Mouse (Mus musculus) neural tube, embryonic 13.5 days (tissue): Measurements from ENCODE around the gene Slc24a2. TPM values are rescaled to one million over a fixed set of nuclear protein-coding genes. Genes with fewer than 3 reads are reported as not detected.

Experiments
- ATAC-seq: fragments of 200-750 bp; cut with Nextera tagmentation; 2 replicates; pipeline ENCODE4 v1.8.0; 2017; ENCODE audit warnings: low read depth, mild to moderate bottlenecking, moderate TSS enrichment, moderate library complexity
- H3K27ac ChIP-seq: fragments of 300-500 bp; sonication (generic); replicated peaks from 2 replicates; pipeline ENCODE4 v1.5.1; 2015; ENCODE audit warnings: moderate library complexity, mild to moderate bottlenecking, inconsistent platforms
- H3K27me3 ChIP-seq: fragments of 300-500 bp; sonication (generic); 2 replicates; pipeline ENCODE4 v1.6.1; 2015; ENCODE audit warnings: mild to moderate bottlenecking, inconsistent platforms
- H3K36me3 ChIP-seq: fragments of 300-500 bp; sonication (generic); 2 replicates; pipeline ENCODE4 v1.6.1; 2015; ENCODE audit warnings: mild to moderate bottlenecking, inconsistent platforms
- H3K4me1 ChIP-seq: fragments of 300-500 bp; sonication (generic); replicated peaks from 2 replicates; pipeline ENCODE4 v1.6.1; 2015; ENCODE audit warnings: inconsistent platforms
- H3K4me2 ChIP-seq: fragments of 300-500 bp; sonication (generic); 2 replicates; pipeline ENCODE4 v1.6.1; 2015; ENCODE audit warnings: inconsistent platforms, mild to moderate bottlenecking, moderate library complexity
- H3K4me3 ChIP-seq: fragments of 300-500 bp; sonication (generic); 2 replicates; pipeline ENCODE4 v1.5.1; 2015; ENCODE audit warnings: mild to moderate bottlenecking, inconsistent platforms
- H3K9ac ChIP-seq: fragments of 300-500 bp; sonication (generic); 2 replicates; pipeline ENCODE4 v1.6.1; 2015; ENCODE audit warnings: moderate library complexity, mild to moderate bottlenecking, inconsistent platforms
- H3K9me3 ChIP-seq: fragments of 300-500 bp; sonication (generic); 2 replicates; pipeline ENCODE4 v1.6.1; 2016; ENCODE audit warnings: inconsistent platforms
- WGBS: fragments of 180-500 bp; shearing (Covaris S2); methylation state at CpG from one replicate; pipeline ENCODE4 v1.1.7; 2015; 5-methylcytosine and 5-hydroxymethylcytosine counted together
- polyA plus RNA-seq: library from polyadenylated mRNA; unstranded; fragments of >200 nt; fragmentation: Nextera tagmentation; extraction: Ambion mirVana; gene quantifications from 2 replicates; pipeline ENCODE4 v1.2.1, GENCODE M21; 2015

Gene Slc24a2
- polyA plus RNA-seq, 1 experiment from 2014 or later, result 1.4 TPM

GRCm38 (mm10) chr4:87065227-87065626, 165.1 kb downstream of the Slc24a2 start:
- no peak for ATAC-seq
- Histone ChIP-seq H3K9me3 (no peaks in the 10 kb centered on the region), H3K4me2 (no peak overlapping the region), H3K27ac (no peak overlapping the region), H3K27me3 (no peaks in the 10 kb centered on the region), H3K9ac (no peak overlapping the region), H3K36me3 (no peaks in the 10 kb centered on the region), H3K4me1 (peaks cover 18% of the 10 kb centered on the region), H3K4me3 (no peak overlapping the region)
- 82% methylated on average over 5 of the region's 5 CpGs for WGBS

- WGBS, result 85% methylated on average over 2 of the region's 2 CpGs
Observed at GRCm38 (mm10) chr4:87064561-87064960, 165.7 kb downstream of the Slc24a2 start.

GRCm38 (mm10) chr4:87062771-87063253, 167.5 kb downstream of the Slc24a2 start:
- 71% methylated on average over 6 of the region's 6 CpGs for WGBS
- H3K4me2 ChIP-seq, result no peak overlapping the region
- peaks cover 21% of the 10 kb centered on the region for H3K4me1 ChIP-seq
- no peak for ATAC-seq
- H3K4me3 ChIP-seq, result no peak overlapping the region
- no peak overlapping the region for H3K27ac ChIP-seq
- no peaks in the 10 kb centered on the region for H3K36me3 ChIP-seq
- H3K9ac ChIP-seq, result no peak overlapping the region
- H3K27me3 ChIP-seq, result no peaks in the 10 kb centered on the region
- H3K9me3 ChIP-seq, result no peaks in the 10 kb centered on the region

More at GRCm38 (mm10) chr4:87064561-87064960, 165.7 kb downstream of the Slc24a2 start:
- no peak overlapping the region for H3K4me3 ChIP-seq
- no peaks in the 10 kb centered on the region for H3K9me3 ChIP-seq
- H3K9ac ChIP-seq, result no peak overlapping the region
- H3K27ac ChIP-seq, result no peak overlapping the region
- H3K4me1 ChIP-seq, result peaks cover 18% of the 10 kb centered on the region
- ATAC-seq, result no peak
- no peaks in the 10 kb centered on the region for H3K36me3 ChIP-seq
- H3K4me2 ChIP-seq, result no peak overlapping the region
- H3K27me3 ChIP-seq, result no peaks in the 10 kb centered on the region

- Histone ChIP-seq H3K27ac (no peak overlapping the region), H3K4me3 (no peak overlapping the region), H3K9me3 (no peaks in the 10 kb centered on the region), H3K36me3 (no peaks in the 10 kb centered on the region), H3K4me2 (no peak overlapping the region), H3K9ac (no peak overlapping the region), H3K4me1 (peaks cover 29% of the 10 kb centered on the region), H3K27me3 (no peaks in the 10 kb centered on the region)
- 0 out of 2 replicates have a peak, but pooled peaks have one; percentile 29 for ATAC-seq
- 64% methylated on average over 2 of the region's 2 CpGs for WGBS
Observed at GRCm38 (mm10) chr4:87061696-87062095, 168.6 kb downstream of the Slc24a2 start.

- H3K27ac ChIP-seq, result peak overlapping the region; percentile 55
- H3K9ac ChIP-seq, result no peak overlapping the region
- 20% methylated on average over 3 of the region's 3 CpGs for WGBS
- no peak overlapping the region for H3K4me2 ChIP-seq
- H3K27me3 ChIP-seq, result no peaks in the 10 kb centered on the region
- no peaks in the 10 kb centered on the region for H3K36me3 ChIP-seq
- ATAC-seq, result peak; percentile 74
- peaks cover 24% of the 10 kb centered on the region for H3K4me1 ChIP-seq
- H3K9me3 ChIP-seq, result no peaks in the 10 kb centered on the region
- H3K4me3 ChIP-seq, result no peak overlapping the region
Observed at GRCm38 (mm10) chr4:87057572-87057971, 172.7 kb downstream of the Slc24a2 start.

- ATAC-seq, result no peak
- Histone ChIP-seq H3K4me2 (no peak overlapping the region), H3K36me3 (no peaks in the 10 kb centered on the region), H3K27ac (no peak overlapping the region), H3K9me3 (no peaks in the 10 kb centered on the region), H3K27me3 (no peaks in the 10 kb centered on the region), H3K9ac (no peak overlapping the region), H3K4me3 (no peak overlapping the region), H3K4me1 (peaks cover 12% of the 10 kb centered on the region)
- 86% methylated on average over 7 of the region's 7 CpGs for WGBS
Observed at GRCm38 (mm10) chr4:87055768-87056167, 174.5 kb downstream of the Slc24a2 start.

GRCm38 (mm10) chr4:87052881-87053280, 177.4 kb downstream of the Slc24a2 start:
- peaks cover 9% of the 10 kb centered on the region for H3K4me1 ChIP-seq
- H3K4me2 ChIP-seq, result no peak overlapping the region
- no peaks in the 10 kb centered on the region for H3K27me3 ChIP-seq
- ATAC-seq, result no peak
- no peak overlapping the region for H3K4me3 ChIP-seq
- H3K27ac ChIP-seq, result no peak overlapping the region
- 94% methylated on average over 5 of the region's 5 CpGs for WGBS
- H3K9me3 ChIP-seq, result no peaks in the 10 kb centered on the region
- no peak overlapping the region for H3K9ac ChIP-seq
- H3K36me3 ChIP-seq, result no peaks in the 10 kb centered on the region

GRCm38 (mm10) chr4:87049061-87049460, 181.2 kb downstream of the Slc24a2 start:
- Histone ChIP-seq H3K27me3 (no peaks in the 10 kb centered on the region), H3K9ac (no peak overlapping the region), H3K4me3 (no peak overlapping the region), H3K27ac (no peak overlapping the region), H3K9me3 (no peaks in the 10 kb centered on the region), H3K4me1 (no peaks in the 10 kb centered on the region), H3K4me2 (no peak overlapping the region), H3K36me3 (no peaks in the 10 kb centered on the region)
- 78% methylated on average over 3 of the region's 3 CpGs for WGBS
- ATAC-seq, result no peak

GRCm38 (mm10) chr4:87047131-87047530, 183.1 kb downstream of the Slc24a2 start:
- no peak overlapping the region for H3K4me3 ChIP-seq
- H3K9me3 ChIP-seq, result no peaks in the 10 kb centered on the region
- 85% methylated on average over 2 of the region's 2 CpGs for WGBS
- H3K4me2 ChIP-seq, result no peak overlapping the region
- H3K27ac ChIP-seq, result no peak overlapping the region
- no peak overlapping the region for H3K9ac ChIP-seq
- H3K36me3 ChIP-seq, result no peaks in the 10 kb centered on the region
- no peaks in the 10 kb centered on the region for H3K27me3 ChIP-seq
- H3K4me1 ChIP-seq, result no peaks in the 10 kb centered on the region
- no peak for ATAC-seq

GRCm38 (mm10) chr4:87043296-87043695, 187.0 kb downstream of the Slc24a2 start:
- no peak overlapping the region for H3K4me2 ChIP-seq
- WGBS, result 92% methylated on average over 9 of the region's 9 CpGs
- no peaks in the 10 kb centered on the region for H3K27me3 ChIP-seq
- no peak for ATAC-seq
- H3K9me3 ChIP-seq, result no peaks in the 10 kb centered on the region
- no peak overlapping the region for H3K9ac ChIP-seq
- H3K4me1 ChIP-seq, result no peaks in the 10 kb centered on the region
- no peaks in the 10 kb centered on the region for H3K36me3 ChIP-seq
- H3K4me3 ChIP-seq, result no peak overlapping the region
- H3K27ac ChIP-seq, result no peak overlapping the region

GRCm38 (mm10) chr4:87041412-87041997, 188.8 kb downstream of the Slc24a2 start:
- Histone ChIP-seq H3K4me3 (no peak overlapping the region), H3K9me3 (no peaks in the 10 kb centered on the region), H3K27ac (no peak overlapping the region), H3K4me2 (no peak overlapping the region), H3K27me3 (no peaks in the 10 kb centered on the region), H3K9ac (no peak overlapping the region), H3K4me1 (no peaks in the 10 kb centered on the region), H3K36me3 (no peaks in the 10 kb centered on the region)
- ATAC-seq, result no peak
- WGBS, result 83% methylated on average over 7 of the region's 7 CpGs

- WGBS, result 65% methylated on average over 4 of the region's 4 CpGs
Observed at GRCm38 (mm10) chr4:87037592-87037991, 192.7 kb downstream of the Slc24a2 start.

GRCm38 (mm10) chr4:87036507-87036906, 193.8 kb downstream of the Slc24a2 start:
- Histone ChIP-seq H3K4me2 (no peak overlapping the region), H3K9ac (no peak overlapping the region), H3K27me3 (no peaks in the 10 kb centered on the region), H3K27ac (no peak overlapping the region), H3K9me3 (no peaks in the 10 kb centered on the region), H3K4me3 (no peak overlapping the region), H3K36me3 (no peaks in the 10 kb centered on the region), H3K4me1 (no peaks in the 10 kb centered on the region)
- 56% methylated on average over 5 of the region's 5 CpGs for WGBS
- no peak for ATAC-seq

More at GRCm38 (mm10) chr4:87037592-87037991, 192.7 kb downstream of the Slc24a2 start:
- Histone ChIP-seq H3K27ac (no peak overlapping the region), H3K9ac (no peak overlapping the region), H3K27me3 (no peaks in the 10 kb centered on the region), H3K4me1 (no peaks in the 10 kb centered on the region), H3K9me3 (no peaks in the 10 kb centered on the region), H3K4me2 (no peak overlapping the region), H3K36me3 (no peaks in the 10 kb centered on the region), H3K4me3 (no peak overlapping the region)
- ATAC-seq, result no peak
